Mouse (Mus musculus): ENCODE measurements around the gene Ly86.

- no peak for TF ChIP-seq CTCF (IDR thresholded peaks at IDR 0.05; ENCODE audit: extremely low read depth, insufficient read depth, low read length)
- no peak for TF ChIP-seq POLR2A (IDR thresholded peaks at IDR 0.05; ENCODE audit: extremely low read depth, insufficient read depth, low read length)
These were observed 84.8 kb downstream of the Ly86 start for GRCm38 (mm10) chr13:37429661-37430271.
